Mouse (Mus musculus) hindbrain, embryonic 14.5 days (tissue): ENCODE results near the gene Gm16513. TPM values are rescaled to one million over a fixed set of nuclear protein-coding genes. Genes with fewer than 3 reads are reported as not detected.
"Not testable (repeated sequence)": the region's sequence is repeated elsewhere in the genome, so short reads cannot be mapped to it uniquely, and the experiment has no call there.

Experiments
- ATAC-seq: fragments of 200-750 bp; cut with Nextera tagmentation; 2 replicates; pipeline ENCODE4 v1.8.0; 2017; ENCODE audit warnings: moderate number of reproducible peaks, mild to moderate bottlenecking, moderate TSS enrichment, moderate library complexity; ENCODE audit not compliant: low FRiP score
- DNase-seq: peaks from one replicate; pipeline ENCODE4 v3.0.0-alpha.2; 2015; ENCODE audit warnings: low spot score
- H3K27ac ChIP-seq: fragments of 300-500 bp; sonication (generic); 2 replicates; pipeline ENCODE4 v1.5.1; 2014; ENCODE audit warnings: mild to moderate bottlenecking, moderate library complexity
- H3K27me3 ChIP-seq: fragments of 300-500 bp; sonication (generic); 2 replicates; pipeline ENCODE4 v1.6.1; 2014; ENCODE audit warnings: mild to moderate bottlenecking, low read length, mixed read lengths; ENCODE audit not compliant: control insufficient read depth, insufficient read depth
- H3K36me3 ChIP-seq: fragments of 300-500 bp; sonication (generic); replicated peaks from 2 replicates; pipeline ENCODE4 v1.6.1; 2014; ENCODE audit not compliant: control insufficient read depth, insufficient read depth
- H3K4me1 ChIP-seq: fragments of 300-500 bp; sonication (generic); replicated peaks from 2 replicates; pipeline ENCODE4 v1.6.1; 2014; ENCODE audit warnings: antibody characterized with exemption, low read length, mixed read lengths; ENCODE audit not compliant: control insufficient read depth, insufficient read depth
- H3K4me2 ChIP-seq: fragments of 300-500 bp; sonication (generic); replicated peaks from 2 replicates; pipeline ENCODE4 v1.6.1; 2014; ENCODE audit warnings: mild to moderate bottlenecking, moderate library complexity
- H3K4me3 ChIP-seq: fragments of 300-500 bp; sonication (generic); replicated peaks from 2 replicates; pipeline ENCODE4 v1.5.1; 2014; ENCODE audit warnings: mild to moderate bottlenecking, low read length
- H3K9ac ChIP-seq: fragments of 300-500 bp; sonication (generic); 2 replicates; pipeline ENCODE4 v1.6.1; 2014
- H3K9me3 ChIP-seq: fragments of 300-500 bp; sonication (generic); 2 replicates; pipeline ENCODE4 v1.6.1; 2016; ENCODE audit warnings: low read length; ENCODE audit not compliant: control insufficient read depth
- WGBS: fragments of 180-500 bp; shearing (Covaris S2); extraction: QIAGEN DNeasy Blood & Tissue Kit; methylation state at CpG from one replicate; pipeline ENCODE4 v1.1.7; 2014; 5-methylcytosine and 5-hydroxymethylcytosine counted together
- polyA plus RNA-seq: library from polyadenylated mRNA; unstranded; fragments of >200 nt; fragmentation: Nextera tagmentation; extraction: Ambion mirVana; gene quantifications from 2 replicates; pipeline ENCODE4 v1.2.1, GENCODE M21; 2014

The Gm16513 gene
- polyA plus RNA-seq, result not detected in 2 replicates

DNA sequence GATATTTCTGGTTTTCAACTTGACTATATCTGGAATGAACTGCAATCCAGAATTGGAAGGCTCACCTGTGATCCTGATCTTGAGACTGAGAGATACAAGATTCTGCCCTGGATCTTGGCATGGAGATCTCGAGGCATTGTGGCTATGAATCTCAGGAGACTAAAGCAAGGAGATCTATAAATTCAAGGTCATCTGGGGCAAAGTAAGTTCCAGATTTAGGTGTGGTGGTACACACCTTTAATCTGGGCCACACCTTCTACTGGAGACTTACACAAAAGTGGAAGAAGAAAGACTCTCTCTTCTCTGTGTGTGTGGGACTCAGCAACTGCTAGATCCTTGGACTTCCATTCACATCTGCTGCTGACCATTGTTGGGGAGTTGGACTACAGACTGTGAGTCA lies at the start of gene Gm16513:
Gene Gm16513 (plus strand): TSS at position 301 of the 400 bp plus-strand sequence.
- H3K4me1 ChIP-seq, H3K36me3 ChIP-seq, ATAC-seq, H3K9ac ChIP-seq, H3K27me3 ChIP-seq, H3K9me3 ChIP-seq, H3K4me2 ChIP-seq, H3K27ac ChIP-seq, DNase-seq, H3K4me3 ChIP-seq: not testable (repeated sequence)
- WGBS, result no CpG with 5 or more reads among the region's 1 CpGs

Other genes starting within 250 kb of the Gm16513 start
- gene Gm6367, start 194.0 kb upstream of the Gm16513 start, polyA plus RNA-seq, result not detected in 2 replicates
- not detected in 2 replicates for gene Gm7942, start 75.7 kb upstream of the Gm16513 start, polyA plus RNA-seq
- gene Gm10424, start 90.1 kb downstream of the Gm16513 start, polyA plus RNA-seq, result not detected in 2 replicates
- gene Gm3259, start 123.3 kb downstream of the Gm16513 start, polyA plus RNA-seq, result not detected in 2 replicates